Mouse (Mus musculus) limb, embryonic 13.5 days (tissue): ENCODE data around the gene Trim2. TPM values are rescaled to one million over a fixed set of nuclear protein-coding genes. Genes with fewer than 3 reads are reported as not detected.
A peak's percentile ranks its signal among the peaks of the same experiment; 100 is the strongest.

Experiments
- ATAC-seq: fragments of 200-750 bp; cut with Nextera tagmentation; 2 replicates; pipeline ENCODE4 v1.8.0; 2017; ENCODE audit warnings: low read depth, moderate number of reproducible peaks, moderate TSS enrichment; ENCODE audit not compliant: low FRiP score
- H3K27ac ChIP-seq: fragments of 300-500 bp; sonication (generic); 2 replicates; pipeline ENCODE4 v1.5.1; 2015; ENCODE audit warnings: inconsistent platforms, mild to moderate bottlenecking, moderate library complexity
- H3K27me3 ChIP-seq: fragments of 300-500 bp; sonication (generic); 2 replicates; pipeline ENCODE4 v1.6.1; 2015; ENCODE audit warnings: mild to moderate bottlenecking, inconsistent platforms
- H3K36me3 ChIP-seq: fragments of 300-500 bp; sonication (generic); 2 replicates; pipeline ENCODE4 v1.6.1; 2015; ENCODE audit warnings: inconsistent platforms, mild to moderate bottlenecking, moderate library complexity
- H3K4me1 ChIP-seq: fragments of 300-500 bp; sonication (generic); 2 replicates; pipeline ENCODE4 v1.6.1; 2015; ENCODE audit warnings: inconsistent platforms
- H3K4me2 ChIP-seq: fragments of 300-500 bp; sonication (generic); replicated peaks from 2 replicates; pipeline ENCODE4 v1.6.1; 2015; ENCODE audit warnings: inconsistent platforms, mild to moderate bottlenecking, moderate library complexity
- H3K4me3 ChIP-seq: fragments of 300-500 bp; sonication (generic); 2 replicates; pipeline ENCODE4 v1.5.1; 2015; ENCODE audit warnings: moderate library complexity, mild to moderate bottlenecking, inconsistent platforms
- H3K9ac ChIP-seq: fragments of 300-500 bp; sonication (generic); 2 replicates; pipeline ENCODE4 v1.6.1; 2015; ENCODE audit warnings: mild to moderate bottlenecking, inconsistent platforms
- H3K9me3 ChIP-seq: fragments of 300-500 bp; sonication (generic); 2 replicates; pipeline ENCODE4 v1.6.1; 2016; ENCODE audit warnings: inconsistent platforms
- WGBS: fragments of 180-500 bp; shearing (Covaris S2); methylation state at CpG from one replicate; pipeline ENCODE4 v1.1.7; 2015; 5-methylcytosine and 5-hydroxymethylcytosine counted together
- polyA plus RNA-seq: library from polyadenylated mRNA; unstranded; fragments of >200 nt; fragmentation: Nextera tagmentation; extraction: Ambion mirVana; gene quantifications from 2 replicates; pipeline ENCODE4 v1.2.1, GENCODE M21; 2015

Gene Trim2
- polyA plus RNA-seq, 1 experiment from 2014 or later, result 19.7 TPM

- Histone ChIP-seq H3K9ac (0 out of 2 replicates have a peak overlapping the region, but pooled peaks have one; percentile 25), H3K27ac (0 out of 2 replicates have a peak overlapping the region, but pooled peaks have one; percentile 33), H3K4me3 (no peak overlapping the region), H3K4me2 (peak overlapping the region; percentile 35; the same call in 1 of the 2 replicates), H3K4me1 (peaks cover 7% of the 10 kb centered on the region), H3K27me3 (peaks cover 10% of the 10 kb centered on the region), H3K9me3 (no peaks in the 10 kb centered on the region), H3K36me3 (no peaks in the 10 kb centered on the region)
- ATAC-seq, result peak; percentile 77
- WGBS, result 40% methylated on average over 8 of the region's 8 CpGs
These were observed 8.0 kb upstream of the Trim2 start for GRCm38 (mm10) chr3:84314651-84315191.

- Histone ChIP-seq H3K4me3 (no peak overlapping the region), H3K27ac (no peak overlapping the region), H3K9ac (no peak overlapping the region), H3K36me3 (no peaks in the 10 kb centered on the region), H3K4me2 (no peak overlapping the region), H3K27me3 (peaks cover 10% of the 10 kb centered on the region), H3K4me1 (peaks cover 7% of the 10 kb centered on the region), H3K9me3 (no peaks in the 10 kb centered on the region)
- no peak for ATAC-seq
- 72% methylated on average over 6 of the region's 6 CpGs for WGBS
These were observed 7.3 kb upstream of the Trim2 start for GRCm38 (mm10) chr3:84313801-84314541.

- H3K4me1 ChIP-seq, result peaks cover 7% of the 10 kb centered on the region
- no peak overlapping the region; the same call in 1 of the 2 replicates for H3K4me2 ChIP-seq
- H3K36me3 ChIP-seq, result no peaks in the 10 kb centered on the region
- no peak overlapping the region for H3K4me3 ChIP-seq
- H3K9ac ChIP-seq, result no peak overlapping the region
- H3K27ac ChIP-seq, result no peak overlapping the region
- H3K9me3 ChIP-seq, result no peaks in the 10 kb centered on the region
- WGBS, result 50% methylated on average over 18 of the region's 18 CpGs
- H3K27me3 ChIP-seq, result peaks cover 10% of the 10 kb centered on the region
- no peak for ATAC-seq
These were observed 6.5 kb upstream of the Trim2 start for GRCm38 (mm10) chr3:84313003-84313800.

DNA sequence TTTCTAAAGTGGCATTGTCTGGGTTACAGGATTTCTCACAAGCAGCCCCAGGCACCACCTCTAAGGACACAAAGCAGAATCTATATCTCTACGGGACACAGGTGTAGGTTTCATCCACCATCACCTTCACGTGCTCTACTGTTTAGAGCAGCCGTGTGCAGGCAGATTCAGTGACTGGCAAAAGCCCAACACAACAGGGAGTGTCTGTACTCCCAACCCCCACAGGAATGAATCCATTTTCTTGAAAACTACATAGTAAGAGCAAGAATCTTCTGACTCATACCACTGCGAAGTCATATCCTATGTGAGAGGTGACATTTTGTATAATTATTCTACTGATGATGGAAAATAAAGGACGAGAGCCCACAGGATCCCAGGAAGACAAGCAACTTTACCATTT is 5.6 kb upstream of the Trim2 start:
- no peak overlapping the region for H3K4me2 ChIP-seq
- H3K36me3 ChIP-seq, result no peaks in the 10 kb centered on the region
- H3K27ac ChIP-seq, result no peak overlapping the region
- H3K9me3 ChIP-seq, result no peaks in the 10 kb centered on the region
- 80% methylated on average over 5 of the region's 5 CpGs for WGBS
- peaks cover 16% of the 10 kb centered on the region for H3K27me3 ChIP-seq
- H3K4me1 ChIP-seq, result peaks cover 7% of the 10 kb centered on the region
- no peak for ATAC-seq
- no peak overlapping the region for H3K4me3 ChIP-seq
- no peak overlapping the region for H3K9ac ChIP-seq

DNA sequence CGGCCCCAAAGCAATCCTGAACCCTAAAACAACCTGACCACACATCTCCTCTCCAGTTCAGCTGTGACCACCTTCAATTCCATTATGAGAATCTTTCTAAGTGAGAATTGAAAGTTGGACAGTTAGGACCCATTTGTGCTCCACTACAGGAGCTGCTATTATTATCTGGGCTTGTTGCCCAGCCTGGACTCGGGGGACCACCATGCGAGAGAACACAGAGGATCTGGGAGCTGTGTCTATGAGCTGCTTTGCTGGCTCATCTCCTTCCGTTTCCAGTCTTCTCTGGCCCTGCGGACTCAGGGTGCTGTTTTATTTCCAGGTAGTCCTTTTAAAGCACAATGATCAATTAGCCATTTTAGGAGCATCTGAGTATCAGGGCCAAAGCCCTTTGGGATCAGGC is 839 bp upstream of the Trim2 start:
- Histone ChIP-seq H3K4me3 (no peak overlapping the region), H3K36me3 (no peaks in the 10 kb centered on the region), H3K27ac (no peak overlapping the region), H3K9me3 (no peaks in the 10 kb centered on the region), H3K4me2 (no peak overlapping the region), H3K9ac (no peak overlapping the region), H3K27me3 (peaks cover 64% of the 10 kb centered on the region), H3K4me1 (peaks cover 23% of the 10 kb centered on the region)
- no peak for ATAC-seq
- 81% methylated on average over 5 of the region's 5 CpGs for whole genome bisulfite sequencing

GRCm38 (mm10) chr3:84305722-84306510 is 761 bp downstream of the Trim2 start:
- no peak for ATAC-seq
- H3K4me2 ChIP-seq, result peak overlapping the region; percentile 82

GRCm38 (mm10) chr3:84305010-84305692 is 1.5 kb downstream of the Trim2 start:
- Histone ChIP-seq H3K27me3 (peaks cover 65% of the 10 kb centered on the region), H3K4me1 (peaks cover 23% of the 10 kb centered on the region), H3K9me3 (no peaks in the 10 kb centered on the region), H3K9ac (peak overlapping the region; percentile 54), H3K4me3 (peak overlapping the region; percentile 45), H3K36me3 (no peaks in the 10 kb centered on the region), H3K27ac (no peak overlapping the region), H3K4me2 (peak overlapping the region; percentile 82)
- ATAC-seq, result peak; percentile 71
- 1% methylated on average over 28 of the region's 28 CpGs for WGBS

More at GRCm38 (mm10) chr3:84305722-84306510, 761 bp downstream of the Trim2 start:
- H3K4me3 ChIP-seq, result peak overlapping the region; percentile 45; the same call in 1 of the 2 replicates
- peaks cover 23% of the 10 kb centered on the region for H3K4me1 ChIP-seq
- WGBS, result 44% methylated on average over 15 of the region's 15 CpGs
- H3K27ac ChIP-seq, result no peak overlapping the region
- H3K9ac ChIP-seq, result no peak overlapping the region
- H3K9me3 ChIP-seq, result no peaks in the 10 kb centered on the region
- H3K36me3 ChIP-seq, result no peaks in the 10 kb centered on the region
- H3K27me3 ChIP-seq, result peaks cover 65% of the 10 kb centered on the region

- WGBS, result under 1% methylated on average over 32 of the region's 32 CpGs
- Histone ChIP-seq H3K36me3 (no peaks in the 10 kb centered on the region), H3K9ac (peak overlapping the region; percentile 54), H3K4me2 (peak overlapping the region; percentile 82), H3K4me3 (peak overlapping the region; percentile 45), H3K4me1 (peaks cover 23% of the 10 kb centered on the region), H3K27ac (no peak overlapping the region), H3K9me3 (no peaks in the 10 kb centered on the region), H3K27me3 (peaks cover 65% of the 10 kb centered on the region)
- peak; percentile 61 for ATAC-seq
These were observed 2.2 kb downstream of the Trim2 start for GRCm38 (mm10) chr3:84304339-84305009.

GRCm38 (mm10) chr3:84303395-84303949 is 3.2 kb downstream of the Trim2 start:
- no peak overlapping the region for H3K27ac ChIP-seq
- no peak overlapping the region for H3K4me3 ChIP-seq
- H3K27me3 ChIP-seq, result peaks cover 65% of the 10 kb centered on the region
- H3K9me3 ChIP-seq, result no peaks in the 10 kb centered on the region
- H3K4me2 ChIP-seq, result peak overlapping the region; percentile 82
- WGBS, result 83% methylated on average over 8 of the region's 8 CpGs
- H3K36me3 ChIP-seq, result no peaks in the 10 kb centered on the region
- ATAC-seq, result no peak
- no peak overlapping the region for H3K9ac ChIP-seq
- H3K4me1 ChIP-seq, result peaks cover 23% of the 10 kb centered on the region

DNA sequence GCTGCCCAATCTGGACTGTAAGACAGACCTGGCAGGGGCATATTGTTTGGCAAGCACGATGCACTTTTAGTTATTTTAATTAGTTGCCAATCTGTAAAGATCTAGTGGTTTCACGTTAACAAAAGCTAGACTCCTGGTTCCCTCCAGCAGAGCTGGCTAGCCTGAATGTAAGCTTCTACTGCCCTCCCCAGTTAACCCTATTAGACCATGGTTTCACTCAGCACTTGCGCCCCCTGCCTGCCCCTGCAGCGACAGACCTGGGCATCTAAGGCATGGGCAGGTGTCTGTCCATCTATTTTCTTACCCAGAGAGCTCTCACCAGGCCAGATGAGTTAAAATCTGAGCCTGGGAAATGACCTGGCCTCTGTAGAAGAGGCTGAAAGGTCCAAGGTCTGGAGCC is 4.4 kb downstream of the Trim2 start:
- Histone ChIP-seq H3K27ac (no peak overlapping the region), H3K27me3 (peaks cover 61% of the 10 kb centered on the region), H3K9me3 (no peaks in the 10 kb centered on the region), H3K4me1 (peaks cover 23% of the 10 kb centered on the region), H3K4me2 (no peak overlapping the region), H3K36me3 (no peaks in the 10 kb centered on the region), H3K9ac (no peak overlapping the region), H3K4me3 (no peak overlapping the region)
- 10% methylated on average over 4 of the region's 4 CpGs for WGBS
- no peak for ATAC-seq
